Mouse (Mus musculus): ENCODE data around the gene 1600015I10Rik. TPM values are rescaled to one million over a fixed set of nuclear protein-coding genes. Genes with fewer than 3 reads are reported as not detected.
"Not testable (repeated sequence)": the region's sequence is repeated elsewhere in the genome, so short reads cannot be mapped to it uniquely, and the experiment has no call there.

The 1600015I10Rik gene
- total RNA-seq, 4 experiments from 2014 or later, result not detected

DNA sequence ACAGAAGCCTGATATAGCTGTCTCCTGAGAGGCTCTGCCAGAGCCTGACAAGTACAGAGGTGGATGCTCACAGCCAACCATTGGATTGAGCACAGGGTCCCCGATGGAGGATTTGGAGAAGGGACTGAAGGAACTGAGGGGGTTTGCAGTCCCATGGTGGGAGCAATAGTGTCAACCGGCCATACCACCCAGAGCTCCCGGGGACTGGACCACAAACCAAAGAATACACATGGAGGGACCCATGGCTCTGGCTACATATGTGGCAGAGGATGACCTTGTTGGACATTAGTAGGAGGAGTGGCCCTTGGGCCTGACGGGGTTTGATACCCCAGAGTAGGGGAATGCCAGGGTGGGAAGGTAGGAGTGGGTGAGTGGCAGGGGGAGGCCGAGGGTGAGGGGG, 37.0 kb downstream of the 1600015I10Rik start:
- DNase-seq (ENCODE audit: low spot score in 2 of 2), result not testable (repeated sequence)

DNA sequence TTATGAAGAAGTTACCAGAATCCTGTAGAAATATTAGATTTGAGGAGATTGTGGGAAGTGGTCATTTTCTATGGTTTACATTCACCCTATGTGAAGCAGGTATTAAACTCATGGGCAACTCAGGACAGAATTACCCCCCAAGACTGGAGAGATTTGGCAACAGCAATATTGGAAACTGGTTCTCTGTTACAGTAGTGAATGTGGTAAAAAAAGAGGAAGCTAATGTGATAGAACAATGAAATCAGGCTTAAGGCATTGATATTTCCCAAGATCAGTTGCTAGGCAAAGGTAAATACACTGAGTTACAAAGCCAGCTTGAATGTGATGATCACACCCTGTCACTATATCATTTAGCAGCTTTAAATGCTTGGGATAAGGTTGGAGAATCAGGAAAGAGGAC, 38.2 kb downstream of the 1600015I10Rik start:
- no peak for DNase-seq (ENCODE audit: low spot score in 2 of 2)

DNA sequence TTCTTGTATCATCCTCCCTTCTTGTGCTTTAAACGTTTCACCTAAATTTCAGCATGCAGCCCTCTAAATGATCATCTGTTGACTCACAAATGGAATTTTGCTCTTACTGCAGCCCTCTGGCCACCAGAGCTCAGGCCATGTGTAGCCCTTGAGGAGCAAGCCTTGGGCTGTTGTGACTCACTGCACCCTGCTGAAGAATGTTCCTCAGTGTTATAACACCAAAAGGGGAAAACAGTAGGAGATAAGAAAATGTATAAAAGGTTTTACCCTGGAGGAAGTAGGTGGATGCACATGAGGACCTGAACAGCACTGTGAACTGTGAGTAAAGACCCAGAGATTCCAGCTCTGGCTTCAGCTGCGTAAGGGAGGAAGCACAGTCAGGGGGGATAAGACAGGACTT, 45.0 kb downstream of the 1600015I10Rik start, which contains the start of gene Doxl2:
Gene Doxl2, plus strand, starts transcription at position 301 of the 400 bp plus-strand sequence.
- no peak for DNase-seq (ENCODE audit: low spot score in 2 of 2)

DNA sequence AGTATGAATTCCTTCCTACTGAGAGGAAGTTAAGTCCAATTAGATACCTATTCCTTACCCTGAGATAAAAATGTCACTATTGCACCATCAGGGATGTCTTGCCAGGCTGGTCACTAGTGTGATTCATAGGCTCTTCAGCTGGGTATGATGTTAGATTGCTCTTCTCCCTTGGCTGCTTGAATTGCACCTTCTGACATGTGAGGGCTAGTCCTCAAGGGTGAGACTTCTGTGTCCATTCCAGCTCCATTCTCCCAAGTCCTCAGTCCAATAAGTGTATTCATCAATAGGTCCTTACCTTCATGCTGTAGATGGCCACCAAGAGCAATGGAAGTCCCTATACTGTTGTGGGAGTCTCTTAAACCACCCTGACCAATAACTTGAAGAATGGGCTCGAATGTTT, 49.9 kb downstream of the 1600015I10Rik start:
- DNase-seq (ENCODE audit: low spot score in 2 of 2), result no peak

DNA sequence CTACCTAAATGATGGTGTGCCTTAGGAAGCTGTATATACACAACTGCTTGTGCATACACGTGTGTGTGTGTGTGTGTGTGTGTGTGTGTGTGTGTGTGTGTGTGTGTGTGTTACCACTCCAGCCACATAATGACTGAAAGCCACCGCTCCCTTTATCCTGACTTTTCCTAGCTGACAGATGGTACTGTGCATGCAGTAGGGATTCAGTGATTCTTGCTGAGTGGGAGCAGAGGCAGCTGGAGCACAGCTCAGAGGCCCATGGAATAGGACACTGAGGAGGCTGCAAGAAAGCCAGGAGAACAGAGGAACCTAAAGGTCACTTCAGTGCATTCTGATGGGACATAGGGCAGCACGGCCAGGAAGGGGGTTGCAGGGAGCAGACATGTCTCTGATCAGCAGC, 52.6 kb downstream of the 1600015I10Rik start:
- DNase-seq (ENCODE audit: low spot score in 2 of 2), result peak in 1 of 2 experiments; percentile 18

Other genes with a start within 250 kb of the 1600015I10Rik start
- gene Gimap4, start 245.3 kb upstream of the 1600015I10Rik start, total RNA-seq (2022), result under 1 TPM in 3 of 4 experiments, not detected in 1; 0.41 to 0.56 (median 0.55) TPM
- 1 to 10 TPM; 3.1 to 4.3 (median 4.0) TPM for gene Gimap6, start 221.7 kb upstream of the 1600015I10Rik start, total RNA-seq (2022)
- gene Gm28053, start 211.3 kb upstream of the 1600015I10Rik start, total RNA-seq (2022), result 1 to 10 TPM in 1 of 4 experiments, not detected in 3; 2.3 TPM
- not detected for gene Gimap7, start 211.3 kb upstream of the 1600015I10Rik start, total RNA-seq (2022)
- gene Gimap1, start 190.8 kb upstream of the 1600015I10Rik start, total RNA-seq (2022), result 1 to 10 TPM; 1.6 to 2.8 (median 1.8) TPM
- gene Gimap5, start 183.7 kb upstream of the 1600015I10Rik start, total RNA-seq (2022), result 1 to 10 TPM in 1 of 4 experiments, under 1 TPM in 3; 0.32 to 1.2 (median 0.89) TPM
- gene Gimap3, start 159.0 kb upstream of the 1600015I10Rik start, total RNA-seq (2022), result not detected
- 10 to 100 TPM; 28.8 to 63.0 (median 40.9) TPM for gene Tmem176a, start 89.0 kb upstream of the 1600015I10Rik start, total RNA-seq (2022)
- gene Tmem176b, start 88.4 kb upstream of the 1600015I10Rik start, total RNA-seq (2022), result 10 to 100 TPM; 48.3 to 96.9 (median 67.8) TPM
- not detected for gene Aoc1, start 57.0 kb upstream of the 1600015I10Rik start, total RNA-seq (2022)
- gene Doxl2, start 45.1 kb downstream of the 1600015I10Rik start, total RNA-seq (2022), result not detected
- gene Svs1, start 57.0 kb downstream of the 1600015I10Rik start, total RNA-seq (2022), result not detected
- gene Gpnmb, start 106.7 kb downstream of the 1600015I10Rik start, total RNA-seq (2022), result 10 to 100 TPM in 1 of 4 experiments, 1 to 10 TPM in 3; 2.5 to 25.6 (median 6.0) TPM
- 10 to 100 TPM; 26.3 to 30.5 (median 28.1) TPM for gene Malsu1, start 143.9 kb downstream of the 1600015I10Rik start, total RNA-seq (2022)